Mouse (Mus musculus) neutrophil, adult 83 days (primary cell): ENCODE results near the gene Ralgps1. TPM values are rescaled to one million over a fixed set of nuclear protein-coding genes. Genes with fewer than 3 reads are reported as not detected.

ENCODE experiments used
- total RNA-seq, 2 experiments: library from RNA; stranded (reverse); gene quantifications; one replicate each; pipeline ENCODE4 v1.2.4; 2023

Gene Ralgps1
- 10 to 100 TPM; 26.2 to 31.4 TPM for total RNA-seq

DNA sequence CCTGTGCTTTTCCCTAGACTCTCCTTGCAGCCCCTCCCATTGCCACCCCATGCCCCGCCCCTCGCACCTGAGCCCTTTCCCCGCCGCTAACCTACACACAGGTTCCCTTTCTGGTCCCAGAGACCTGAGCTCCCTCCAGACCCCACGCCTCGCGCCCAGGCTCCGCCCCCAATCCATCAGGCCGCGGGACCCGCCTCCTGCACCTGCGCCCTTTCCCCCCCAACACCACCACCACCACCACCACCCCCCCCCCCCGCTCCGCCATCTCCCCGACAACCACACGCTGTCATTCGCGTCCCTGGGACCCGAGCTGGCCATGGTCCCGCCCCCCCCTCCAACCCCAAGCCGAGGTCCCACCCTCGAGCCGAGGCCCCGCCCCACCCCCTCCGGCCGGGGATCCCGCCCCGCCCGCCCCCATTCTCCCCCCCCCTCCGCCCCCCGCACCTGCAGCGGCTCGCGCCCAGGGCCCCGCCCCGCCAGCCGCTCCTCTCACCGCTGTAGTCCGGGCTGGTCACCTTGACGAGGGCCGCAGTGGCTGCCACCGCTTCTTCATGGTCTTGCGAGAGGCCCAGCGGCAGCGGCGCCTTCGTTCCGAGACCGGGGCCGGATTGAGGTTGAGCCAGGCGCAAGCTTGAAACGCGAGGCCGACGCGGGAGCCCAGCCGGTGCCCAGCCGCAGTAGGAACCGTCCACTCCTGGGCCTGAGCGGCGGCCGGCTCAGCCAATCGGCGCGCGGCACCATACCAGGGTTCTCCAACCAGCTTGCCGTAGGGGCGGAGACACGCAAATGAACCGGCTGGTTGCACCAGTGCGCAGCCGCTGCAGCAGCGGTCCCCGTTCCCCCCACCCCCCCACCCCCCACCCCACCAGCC is at the start of gene Ralgps1:
Gene Ralgps1, minus strand, starts transcription at position 710 of the 871 bp plus-strand sequence.

DNA sequence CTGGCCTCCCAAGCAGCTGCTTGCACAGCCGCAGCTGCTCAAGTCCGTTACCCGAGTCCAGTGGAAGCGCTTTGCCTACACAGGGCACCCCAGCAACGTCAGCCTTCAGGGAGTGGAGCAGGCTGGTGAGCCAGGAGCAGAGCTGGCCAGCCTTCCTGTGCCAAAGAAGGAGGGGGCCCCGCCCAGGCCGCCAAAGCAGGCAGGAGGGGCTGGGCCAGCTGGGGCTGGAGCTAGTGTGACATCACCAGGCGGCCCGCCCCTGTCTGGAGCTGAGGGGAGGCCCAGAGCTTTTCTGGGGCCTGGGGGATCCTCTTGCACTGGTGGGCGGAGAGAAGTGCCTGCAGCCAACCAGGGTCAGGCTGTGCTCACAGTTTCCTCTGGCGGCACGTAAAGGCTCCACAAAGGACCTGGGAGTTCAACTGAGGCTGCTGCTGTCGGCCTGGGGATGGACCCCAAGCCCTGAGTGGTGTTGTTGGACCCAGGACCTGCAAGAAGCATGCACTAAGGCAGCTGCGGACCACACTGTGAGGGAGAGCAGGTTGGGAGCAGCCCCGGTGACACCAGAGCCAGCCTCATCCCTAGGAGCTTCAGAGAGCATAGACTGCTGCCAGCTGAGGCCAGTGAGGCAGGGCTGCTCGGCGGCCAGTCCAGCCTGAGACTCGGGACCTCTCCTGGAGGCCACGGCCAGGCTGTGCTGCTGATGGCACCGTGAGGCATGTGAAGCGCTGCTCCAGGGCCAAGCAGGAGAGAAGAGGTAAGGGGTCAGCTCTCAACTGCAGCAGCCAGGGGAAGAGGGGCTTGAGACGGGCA is 155.4 kb downstream of the Ralgps1 start, which contains the start of gene Angptl2:
Gene Angptl2, plus strand, starts transcription at position 370 of the 810 bp plus-strand sequence.

DNA sequence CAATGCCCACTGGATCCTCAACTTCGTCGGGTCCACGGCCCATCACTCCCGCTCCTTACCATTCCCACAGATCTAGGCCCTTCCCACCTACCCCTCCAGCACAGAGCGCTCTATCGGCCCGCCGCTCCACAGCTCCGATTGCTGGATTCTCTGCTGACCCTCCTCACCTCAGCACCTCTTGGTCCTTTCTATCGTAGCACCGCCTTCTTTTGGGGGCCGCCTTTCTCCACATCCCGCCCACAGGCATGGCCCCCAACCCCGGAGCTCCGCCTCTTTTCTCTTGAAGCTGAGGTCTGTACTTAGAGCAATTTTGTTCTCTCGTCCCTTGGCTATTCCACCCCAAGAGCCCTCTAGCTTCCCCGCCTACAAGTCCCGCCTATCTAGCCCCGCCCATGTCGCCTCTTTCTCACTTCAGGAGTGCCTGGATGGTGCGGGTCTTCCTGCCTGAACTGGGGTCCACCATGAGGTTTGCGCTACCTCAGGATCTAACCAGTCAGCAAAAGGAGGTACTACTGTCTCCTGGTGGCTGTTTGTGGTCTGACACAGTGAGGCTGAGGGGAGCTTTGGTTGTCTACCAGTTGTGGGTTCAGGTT is 239.7 kb downstream of the Ralgps1 start, which contains the start of gene Garnl3:
Gene Garnl3, minus strand, starts transcription at position 155 of the 593 bp plus-strand sequence.

Other genes with a start within 250 kb of the Ralgps1 start
- gene Garnl3, start 239.8 kb downstream of the Ralgps1 start, total RNA-seq = under 1 TPM; 0.35 to 0.97 TPM
- 1 to 10 TPM; 1.1 to 1.9 TPM for gene Angptl2, start 155.4 kb downstream of the Ralgps1 start, total RNA-seq
- 10 to 100 TPM; 34.2 to 39.6 TPM for gene Zbtb34, start 59.8 kb upstream of the Ralgps1 start, total RNA-seq
- gene Zbtb43, start 97.1 kb upstream of the Ralgps1 start, total RNA-seq = 10 to 100 TPM; 10.1 to 12.8 TPM